Mouse (Mus musculus) gastrocnemius, postnatal 4 days (tissue): Measurements from ENCODE around the gene Sec23ip. TPM values are rescaled to one million over a fixed set of nuclear protein-coding genes. Genes with fewer than 3 reads are reported as not detected.

Source experiments
- DNase-seq, 2 experiments: peaks; one replicate each; pipeline ENCODE4 v3.0.0; 2021 to 2022; ENCODE audit warnings: low spot score in 2 of 2, mixed read lengths in 2 of 2
- microRNA-seq: library from miRNA; unstranded; fragments of <30 nt; microRNA quantifications from one replicate; pipeline ENCODE4 v1.2.0, GENCODE M21; 2021
- total RNA-seq, 2 experiments: library from RNA; stranded (reverse); gene quantifications; 2 replicates each; pipeline ENCODE4 v1.2.3; 2021

Sec23ip gene
- total RNA-seq, 2 experiments from 2014 or later: 33.1 to 37.2 TPM

GRCm38 (mm10) chr7:128777201-128777600 lies 32.5 kb downstream of the Sec23ip start:
- no peak for DNase-seq

GRCm38 (mm10) chr7:128779305-128779704 lies 34.6 kb downstream of the Sec23ip start:
- peak in 1 of 2 experiments; percentile 26 for DNase-seq

GRCm38 (mm10) chr7:128781846-128782245 lies 37.1 kb downstream of the Sec23ip start:
- no peak for DNase-seq

- no peak for DNase-seq
Observed at GRCm38 (mm10) chr7:128790045-128790444, 45.3 kb downstream of the Sec23ip start.

GRCm38 (mm10) chr7:128793464-128793863 lies 48.7 kb downstream of the Sec23ip start:
- DNase-seq: no peak

GRCm38 (mm10) chr7:128824986-128825563 lies 80.3 kb downstream of the Sec23ip start:
- no peak for DNase-seq

GRCm38 (mm10) chr7:128832455-128833081 lies 87.8 kb downstream of the Sec23ip start:
- no peak for DNase-seq

- DNase-seq: no peak
Observed at GRCm38 (mm10) chr7:128833196-128833595, 88.5 kb downstream of the Sec23ip start.

Small RNAs within 50 kb of the gene (microRNA-seq; reads per million reads assigned to microRNA genes)
- gene Gm25778: not detected

Other genes with a start within 250 kb of the Sec23ip start
- gene Bag3, start 221.3 kb upstream of the Sec23ip start, total RNA-seq: 100 to 1,000 TPM in 1 of 2 experiments, 10 to 100 TPM in 1; 84.2 to 100 TPM
- gene Inpp5f, start 133.6 kb upstream of the Sec23ip start, total RNA-seq: 1 to 10 TPM; 9.1 to 9.2 TPM
- gene Mcmbp, start 4.4 kb upstream of the Sec23ip start, total RNA-seq: 10 to 100 TPM; 36.2 to 38.6 TPM